Mouse (Mus musculus): ENCODE data around the gene Hemgn. TPM values are rescaled to one million over a fixed set of nuclear protein-coding genes. Genes with fewer than 3 reads are reported as not detected.

The Hemgn gene
- polyA plus RNA-seq, 1 experiment from 2014 or later = 0.21 TPM

DNA sequence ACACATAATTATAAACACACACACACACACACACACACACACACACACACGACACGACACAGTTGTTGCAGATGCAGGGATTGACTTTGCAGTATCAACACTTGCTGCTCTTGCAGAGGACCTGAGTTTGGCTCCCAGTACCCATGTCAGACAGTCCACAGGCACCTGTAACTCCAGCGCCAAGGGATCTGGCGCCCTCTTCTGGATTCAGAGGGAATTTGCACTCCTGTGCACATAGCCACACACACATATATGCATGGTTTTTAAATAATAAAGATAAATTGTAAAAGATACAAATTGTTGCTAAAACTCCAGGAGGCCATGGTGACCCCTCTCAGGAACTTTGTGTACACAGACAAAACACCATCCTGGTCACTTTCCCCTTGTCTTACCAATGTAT, 44.2 kb downstream of the Hemgn start:
- H3K36me3 ChIP-seq (ENCODE audit: control insufficient read depth, insufficient read depth) = no peaks in the 10 kb centered on the region
- no peak overlapping the region for H3K4me3 ChIP-seq (ENCODE audit: low read depth, low read length)
- TF ChIP-seq CTCF (IDR thresholded peaks at IDR 0.05; ENCODE audit: low read depth) = peak; percentile 51
- ATAC-seq = no peak
- H3K27me3 ChIP-seq (replicated peaks; ENCODE audit: control insufficient read depth, insufficient read depth, low read length) = no peaks in the 10 kb centered on the region; the same call in 1 of the 2 replicates
- H3K9ac ChIP-seq (ENCODE audit: low read depth, low read length) = no peak overlapping the region
- WGBS = 59% methylated on average over 4 of the region's 4 CpGs
- H3K9me3 ChIP-seq (ENCODE audit: control insufficient read depth) = no peaks in the 10 kb centered on the region
- H3K27ac ChIP-seq (ENCODE audit: low read depth, low read length) = no peak overlapping the region
- no peak overlapping the region for H3K4me2 ChIP-seq (replicated peaks; ENCODE audit: low read depth)
- H3K4me1 ChIP-seq (replicated peaks; ENCODE audit: control insufficient read depth, insufficient read depth, low read length) = no peaks in the 10 kb centered on the region

- 12% methylated on average over 12 of the region's 12 CpGs for WGBS
- H3K27ac ChIP-seq (ENCODE audit: low read depth, low read length) = no peak overlapping the region
- no peaks in the 10 kb centered on the region for H3K9me3 ChIP-seq (ENCODE audit: control insufficient read depth)
- no peak overlapping the region for H3K9ac ChIP-seq (ENCODE audit: low read depth, low read length)
- H3K36me3 ChIP-seq (ENCODE audit: control insufficient read depth, insufficient read depth) = no peaks in the 10 kb centered on the region
- H3K4me1 ChIP-seq (replicated peaks; ENCODE audit: control insufficient read depth, insufficient read depth, low read length) = no peaks in the 10 kb centered on the region
- H3K27me3 ChIP-seq (replicated peaks; ENCODE audit: control insufficient read depth, insufficient read depth, low read length) = no peaks in the 10 kb centered on the region; the same call in 1 of the 2 replicates
- no peak for TF ChIP-seq CTCF (IDR thresholded peaks at IDR 0.05; ENCODE audit: low read depth)
- no peak for ATAC-seq
- no peak overlapping the region for H3K4me2 ChIP-seq (replicated peaks; ENCODE audit: low read depth)
- H3K4me3 ChIP-seq (ENCODE audit: low read depth, low read length) = no peak overlapping the region
Measured at GRCm38 (mm10) chr4:46367487-46367959, 45.8 kb downstream of the Hemgn start.

DNA sequence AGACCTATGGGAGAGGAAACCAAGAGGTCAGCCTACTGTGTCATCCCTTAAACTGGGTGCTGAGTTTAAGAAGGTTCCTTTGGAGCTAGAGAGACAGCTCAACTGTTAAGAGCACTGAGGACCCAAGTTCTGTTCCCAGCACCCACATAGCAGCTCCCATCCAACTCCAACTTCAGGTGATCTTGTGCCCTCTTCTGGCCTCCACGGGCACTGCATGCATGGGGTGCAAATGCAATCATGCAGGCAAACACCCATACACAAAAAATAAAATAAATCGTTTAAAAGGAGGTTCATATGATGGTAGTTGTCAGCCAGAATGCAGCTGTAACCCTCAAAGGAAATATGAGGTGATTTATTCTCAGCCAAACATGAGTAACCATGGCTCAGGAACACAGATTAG, 48.9 kb downstream of the Hemgn start:
- H3K4me2 ChIP-seq (replicated peaks; ENCODE audit: low read depth) = no peak overlapping the region
- ATAC-seq = no peak
- no peak for TF ChIP-seq CTCF (IDR thresholded peaks at IDR 0.05; ENCODE audit: low read depth)
- H3K27me3 ChIP-seq (replicated peaks; ENCODE audit: control insufficient read depth, insufficient read depth, low read length) = no peaks in the 10 kb centered on the region; the same call in 1 of the 2 replicates
- WGBS = 87% methylated on average over 2 of the region's 2 CpGs
- no peak overlapping the region for H3K27ac ChIP-seq (ENCODE audit: low read depth, low read length)
- H3K9ac ChIP-seq (ENCODE audit: low read depth, low read length) = no peak overlapping the region
- H3K9me3 ChIP-seq (ENCODE audit: control insufficient read depth) = no peaks in the 10 kb centered on the region
- no peaks in the 10 kb centered on the region for H3K4me1 ChIP-seq (replicated peaks; ENCODE audit: control insufficient read depth, insufficient read depth, low read length)
- no peak overlapping the region for H3K4me3 ChIP-seq (ENCODE audit: low read depth, low read length)
- no peaks in the 10 kb centered on the region for H3K36me3 ChIP-seq (ENCODE audit: control insufficient read depth, insufficient read depth)

DNA sequence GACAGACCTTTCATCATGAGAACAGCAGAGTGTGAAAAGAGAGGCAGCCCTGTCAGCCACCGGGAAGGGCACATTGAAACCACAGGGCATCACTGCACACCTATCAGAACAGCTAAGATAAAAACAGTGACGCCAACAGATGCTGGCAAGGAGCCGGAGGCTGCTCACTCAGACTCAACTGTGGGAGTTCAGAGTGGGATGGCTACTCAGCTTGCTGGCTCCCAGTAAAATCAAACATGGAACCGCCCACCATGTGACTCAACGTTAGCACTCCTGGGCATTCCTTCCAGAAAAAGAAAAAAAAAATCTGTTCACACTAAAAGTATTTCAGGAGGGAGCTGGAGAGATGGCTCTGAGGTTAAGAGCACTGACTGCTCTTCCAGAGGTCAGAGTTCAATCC, 52.0 kb downstream of the Hemgn start:
- H3K9ac ChIP-seq (ENCODE audit: low read depth, low read length) = no peak overlapping the region
- no peak overlapping the region for H3K4me2 ChIP-seq (replicated peaks; ENCODE audit: low read depth)
- H3K36me3 ChIP-seq (ENCODE audit: control insufficient read depth, insufficient read depth) = no peaks in the 10 kb centered on the region
- H3K27me3 ChIP-seq (replicated peaks; ENCODE audit: control insufficient read depth, insufficient read depth, low read length) = 0 out of 2 replicates have a peak, but pooled peaks cover 5% of the 10 kb centered on the region
- no peaks in the 10 kb centered on the region for H3K4me1 ChIP-seq (replicated peaks; ENCODE audit: control insufficient read depth, insufficient read depth, low read length)
- H3K27ac ChIP-seq (ENCODE audit: low read depth, low read length) = no peak overlapping the region
- WGBS = 74% methylated on average over 5 of the region's 5 CpGs
- H3K4me3 ChIP-seq (ENCODE audit: low read depth, low read length) = no peak overlapping the region
- ATAC-seq = no peak
- no peak for TF ChIP-seq CTCF (IDR thresholded peaks at IDR 0.05; ENCODE audit: low read depth)
- no peaks in the 10 kb centered on the region for H3K9me3 ChIP-seq (ENCODE audit: control insufficient read depth)

DNA sequence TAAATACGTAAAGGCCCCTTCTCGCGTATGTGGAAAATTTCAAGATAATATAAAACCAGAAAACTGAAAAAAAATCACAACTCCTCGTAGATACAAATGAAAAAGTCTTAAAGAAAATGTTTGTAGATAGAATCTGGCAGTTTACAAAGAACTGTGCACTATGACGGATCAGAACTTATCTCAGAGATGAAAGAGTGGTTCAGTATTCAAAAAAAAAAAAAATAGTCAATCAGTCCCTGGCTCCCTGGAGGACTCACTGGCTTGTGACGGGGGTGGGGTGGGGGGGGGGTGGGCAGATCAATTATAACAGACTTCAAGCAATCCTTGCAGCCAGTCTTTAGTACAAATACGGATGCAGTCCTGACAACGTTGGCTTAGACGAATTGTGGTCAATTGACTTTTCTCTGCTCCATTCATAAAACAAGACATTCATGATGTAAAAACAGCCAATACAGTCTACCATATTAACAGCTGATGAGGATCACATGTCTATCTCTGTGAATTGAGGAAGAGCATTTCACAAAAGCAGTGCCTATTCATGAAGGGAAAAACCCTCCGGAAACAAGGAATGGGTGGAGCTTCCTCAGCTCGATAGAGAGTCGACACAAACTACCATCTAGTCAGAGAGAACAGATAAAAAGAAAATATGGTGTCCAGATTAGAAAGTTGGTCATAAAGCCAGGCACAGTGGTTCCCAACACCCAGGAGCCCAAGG, 53.6 kb downstream of the Hemgn start:
- 67% methylated on average over 12 of the region's 12 CpGs for WGBS
- Histone ChIP-seq H3K9me3 (ENCODE audit: control insufficient read depth) (no peaks in the 10 kb centered on the region), H3K36me3 (ENCODE audit: control insufficient read depth, insufficient read depth) (no peaks in the 10 kb centered on the region), H3K9ac (ENCODE audit: low read depth, low read length) (no peak overlapping the region), H3K4me1 (replicated peaks; ENCODE audit: control insufficient read depth, insufficient read depth, low read length) (no peaks in the 10 kb centered on the region), H3K4me3 (ENCODE audit: low read depth, low read length) (no peak overlapping the region), H3K27ac (ENCODE audit: low read depth, low read length) (no peak overlapping the region), H3K4me2 (replicated peaks; ENCODE audit: low read depth) (no peak overlapping the region), H3K27me3 (replicated peaks; ENCODE audit: control insufficient read depth, insufficient read depth, low read length) (0 out of 2 replicates have a peak, but pooled peaks cover 5% of the 10 kb centered on the region)
- TF ChIP-seq CTCF (IDR thresholded peaks at IDR 0.05; ENCODE audit: low read depth) = no peak
- no peak for ATAC-seq

GRCm38 (mm10) chr4:46356351-46357133, 56.8 kb downstream of the Hemgn start:
- Histone ChIP-seq H3K27ac (ENCODE audit: low read depth, low read length) (no peak overlapping the region), H3K9me3 (ENCODE audit: control insufficient read depth) (no peaks in the 10 kb centered on the region), H3K27me3 (replicated peaks; ENCODE audit: control insufficient read depth, insufficient read depth, low read length) (peaks cover 22% of the 10 kb centered on the region), H3K4me1 (replicated peaks; ENCODE audit: control insufficient read depth, insufficient read depth, low read length) (no peaks in the 10 kb centered on the region), H3K9ac (ENCODE audit: low read depth, low read length) (no peak overlapping the region), H3K4me3 (ENCODE audit: low read depth, low read length) (no peak overlapping the region), H3K4me2 (replicated peaks; ENCODE audit: low read depth) (no peak overlapping the region), H3K36me3 (ENCODE audit: control insufficient read depth, insufficient read depth) (no peaks in the 10 kb centered on the region)
- ATAC-seq = no peak
- peak; percentile 86 for TF ChIP-seq CTCF (IDR thresholded peaks at IDR 0.05; ENCODE audit: low read depth)
- WGBS = 49% methylated on average over 12 of the region's 12 CpGs
